Mouse (Mus musculus): ENCODE results near the gene Dhx35.

Gene Dhx35

DNA sequence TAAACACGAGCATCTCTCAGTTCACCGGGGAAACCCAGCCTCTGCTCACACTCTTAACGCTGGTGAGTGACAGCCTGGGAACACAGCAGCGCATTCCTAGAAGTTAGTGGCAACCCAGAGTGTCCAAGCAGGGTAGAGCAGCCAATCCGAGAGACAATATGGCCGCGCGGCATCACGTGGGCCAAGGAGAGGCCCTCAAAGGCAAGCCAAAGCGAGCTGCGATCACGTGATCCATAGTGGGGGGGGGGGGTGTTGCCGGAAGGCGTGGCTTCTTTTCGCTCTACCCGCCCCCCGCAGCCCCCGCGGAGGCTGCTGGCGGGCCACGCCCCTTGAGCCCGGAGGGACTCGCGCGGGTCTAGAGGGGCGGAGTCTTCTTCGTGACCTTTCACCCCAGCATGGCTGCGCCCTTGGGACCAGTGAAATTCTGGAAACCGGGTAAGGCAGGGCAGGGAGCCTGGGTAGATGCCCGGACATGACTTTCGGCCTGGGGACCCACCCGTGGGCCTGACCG, at the start of gene Dhx35:
Gene Dhx35, plus strand, starts transcription at position 314 of the 511 bp plus-strand sequence.
- DNase-seq (ENCODE audit: low spot score): peak; percentile 93

DNA sequence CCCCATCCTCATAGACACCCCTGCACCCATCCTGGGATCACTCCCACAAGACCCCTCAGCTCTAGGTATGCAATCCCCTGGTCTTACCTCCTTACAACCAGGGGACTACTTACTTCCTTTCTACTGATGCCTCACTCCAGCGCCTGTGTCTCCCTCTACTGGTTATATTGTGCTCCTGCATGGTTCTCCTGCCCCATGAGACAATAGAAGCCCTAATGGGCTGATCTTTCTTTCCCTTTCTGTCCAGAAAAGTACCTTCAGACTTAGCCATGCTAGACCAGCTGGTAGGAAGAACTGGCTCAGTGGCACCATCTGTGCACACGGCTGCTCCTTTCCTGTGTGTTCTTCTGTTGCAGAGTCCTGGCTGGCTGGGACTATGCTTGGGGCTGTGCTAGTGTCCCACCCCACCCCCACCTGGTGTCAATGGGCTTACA, 49.5 kb upstream of the Dhx35 start:
- DNase-seq (ENCODE audit: low spot score): no peak

- DNase-seq (ENCODE audit: low spot score): no peak
These were observed 48.4 kb upstream of the Dhx35 start for GRCm38 (mm10) chr2:158746164-158746563.

GRCm38 (mm10) chr2:158749366-158749765, 45.2 kb upstream of the Dhx35 start:
- no peak for DNase-seq (ENCODE audit: low spot score)

DNA sequence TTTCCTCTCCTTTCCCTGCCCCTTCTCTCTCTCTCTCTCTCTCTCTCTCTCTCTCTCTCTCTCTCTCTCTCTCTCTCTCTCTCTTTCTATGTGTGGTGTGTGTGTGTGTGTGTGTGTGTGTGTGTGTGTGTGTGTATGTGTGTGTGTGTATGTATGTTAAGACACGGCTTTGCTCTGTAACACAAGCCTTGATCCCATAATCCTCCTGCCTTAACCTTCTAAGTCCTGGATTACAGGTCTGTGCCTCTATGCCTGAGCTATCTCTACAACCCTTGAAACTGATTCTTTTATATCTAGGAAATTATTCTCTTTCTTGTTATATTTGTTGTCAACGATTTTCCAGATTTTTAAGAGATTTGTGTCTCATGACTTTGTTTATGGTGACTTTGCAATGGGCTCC, 34.4 kb upstream of the Dhx35 start:
- DNase-seq (ENCODE audit: low spot score): no peak

DNA sequence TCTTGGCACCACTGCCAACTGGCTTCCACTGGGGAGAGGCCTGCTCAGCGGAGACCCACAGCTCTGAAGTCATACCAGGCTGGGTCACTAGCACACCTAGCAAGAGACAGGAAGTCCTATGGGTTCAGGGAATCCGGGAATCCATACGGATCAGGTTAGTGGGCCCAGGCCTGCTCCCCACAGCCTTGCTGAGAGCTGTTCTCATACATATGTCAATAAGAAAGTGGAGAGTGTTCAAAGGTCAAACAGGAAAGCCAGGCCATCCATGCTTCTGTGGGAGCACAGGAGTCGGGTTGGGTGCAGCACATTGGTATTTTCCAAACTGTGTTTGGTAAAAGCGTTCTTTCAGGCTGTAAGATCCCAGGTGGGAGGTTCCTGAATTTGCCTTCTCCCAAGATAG, 32.3 kb upstream of the Dhx35 start:
- no peak for DNase-seq (ENCODE audit: low spot score)

DNA sequence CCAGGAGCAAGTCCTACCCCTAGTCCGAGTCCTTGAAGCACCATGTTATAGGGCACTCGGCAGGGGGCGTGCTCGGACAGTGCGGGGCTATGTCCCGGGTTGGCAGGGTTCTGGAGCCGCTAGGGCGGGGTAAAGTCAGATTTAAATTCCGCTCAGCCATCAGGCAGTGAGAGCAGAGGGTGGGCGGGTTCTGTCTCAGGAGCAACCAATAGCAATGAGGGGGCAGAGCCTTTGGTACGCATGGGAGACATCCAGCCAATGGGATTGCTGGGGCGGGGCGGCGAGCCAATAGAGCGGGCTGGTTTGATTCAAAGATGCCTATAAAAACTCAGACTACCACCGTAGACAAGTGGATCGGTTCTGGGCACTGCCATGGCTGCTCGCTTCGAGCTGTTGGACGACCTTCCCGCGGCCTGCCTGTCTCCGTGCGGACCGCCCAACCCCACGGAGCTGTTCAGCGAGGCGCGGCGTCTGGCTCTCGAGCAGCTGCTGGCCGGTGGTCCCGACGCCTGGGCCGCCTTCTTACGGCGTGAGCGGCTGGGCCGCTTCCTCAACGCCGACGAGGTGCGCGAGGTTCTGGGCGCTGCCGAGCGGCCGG, 26.8 kb upstream of the Dhx35 start, which contains the start of gene Fam83d:
Gene Fam83d, plus strand, starts transcription at position 352 of the 598 bp plus-strand sequence.
- DNase-seq (ENCODE audit: low spot score): peak; percentile 98

DNA sequence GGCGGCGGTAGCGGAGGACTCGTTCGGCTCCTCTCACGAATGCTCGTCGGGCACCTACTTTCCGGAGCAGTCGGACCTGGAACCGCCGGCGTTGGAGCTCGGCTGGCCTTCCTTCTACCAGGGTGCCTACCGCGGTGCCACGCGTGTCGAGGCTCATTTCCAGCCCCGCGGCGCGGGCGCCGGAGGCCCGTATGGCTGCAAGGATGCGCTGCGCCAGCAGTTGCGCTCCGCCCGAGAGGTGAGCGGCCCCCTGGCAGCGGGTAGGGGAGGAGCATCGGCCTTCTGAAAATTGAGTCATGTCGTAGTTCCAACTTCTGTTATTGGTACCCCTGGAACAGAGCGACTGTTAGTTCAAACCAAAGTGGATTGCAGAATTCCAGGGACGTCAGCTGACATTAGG, 26.3 kb upstream of the Dhx35 start:
- DNase-seq (ENCODE audit: low spot score): peak; percentile 38

DNA sequence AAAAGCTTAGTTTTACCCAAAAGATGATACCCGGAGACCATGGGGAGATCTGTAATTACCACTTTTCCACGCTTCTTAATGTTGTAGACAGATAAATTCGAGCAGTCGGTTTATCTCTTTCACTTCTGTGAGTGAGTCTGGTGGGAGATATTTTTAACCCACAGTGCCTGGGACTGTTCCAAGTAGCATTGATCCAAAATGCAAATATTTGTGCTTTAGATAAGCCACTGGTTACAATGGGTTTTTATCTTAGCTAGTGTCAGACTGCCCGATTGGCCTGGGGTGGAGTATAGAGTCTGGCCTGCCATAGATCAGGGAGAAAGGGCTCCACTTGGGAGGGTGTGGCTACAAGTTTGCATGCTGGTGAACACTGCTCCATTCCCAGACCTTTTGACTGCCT, 25.8 kb upstream of the Dhx35 start:
- no peak for DNase-seq (ENCODE audit: low spot score)

DNA sequence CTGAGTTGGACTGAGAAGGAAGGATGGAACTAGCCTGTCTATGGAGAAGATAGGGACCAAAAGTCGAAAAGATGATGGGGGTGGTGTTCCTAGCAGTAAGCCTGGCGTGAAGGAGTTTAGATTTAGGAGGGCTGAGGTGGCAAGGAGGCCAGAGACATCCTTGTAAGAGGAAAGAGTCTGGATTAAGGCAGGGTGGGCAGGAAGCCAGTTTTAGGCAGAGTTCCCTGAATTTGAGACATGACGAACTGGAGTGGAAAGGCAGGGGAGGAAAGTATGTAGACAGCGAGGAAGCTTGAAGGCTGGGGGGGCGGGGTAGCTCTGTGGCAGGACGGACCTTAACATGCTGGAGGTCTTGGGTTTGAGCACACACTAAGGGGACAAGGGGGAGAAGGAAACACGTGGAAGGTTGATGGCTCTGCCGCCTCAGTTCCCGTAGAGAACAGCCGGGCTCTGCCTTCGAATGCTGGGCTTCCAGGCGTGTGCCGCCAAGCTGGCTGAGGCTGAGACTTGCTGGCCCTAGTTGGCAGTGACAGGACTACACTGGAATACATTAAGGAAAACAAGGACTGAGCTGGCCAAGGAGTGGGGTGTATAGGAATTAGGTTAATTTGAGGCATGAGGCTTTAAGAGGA, 24.4 kb upstream of the Dhx35 start:
- peak; percentile 48 for DNase-seq (ENCODE audit: low spot score)

DNA sequence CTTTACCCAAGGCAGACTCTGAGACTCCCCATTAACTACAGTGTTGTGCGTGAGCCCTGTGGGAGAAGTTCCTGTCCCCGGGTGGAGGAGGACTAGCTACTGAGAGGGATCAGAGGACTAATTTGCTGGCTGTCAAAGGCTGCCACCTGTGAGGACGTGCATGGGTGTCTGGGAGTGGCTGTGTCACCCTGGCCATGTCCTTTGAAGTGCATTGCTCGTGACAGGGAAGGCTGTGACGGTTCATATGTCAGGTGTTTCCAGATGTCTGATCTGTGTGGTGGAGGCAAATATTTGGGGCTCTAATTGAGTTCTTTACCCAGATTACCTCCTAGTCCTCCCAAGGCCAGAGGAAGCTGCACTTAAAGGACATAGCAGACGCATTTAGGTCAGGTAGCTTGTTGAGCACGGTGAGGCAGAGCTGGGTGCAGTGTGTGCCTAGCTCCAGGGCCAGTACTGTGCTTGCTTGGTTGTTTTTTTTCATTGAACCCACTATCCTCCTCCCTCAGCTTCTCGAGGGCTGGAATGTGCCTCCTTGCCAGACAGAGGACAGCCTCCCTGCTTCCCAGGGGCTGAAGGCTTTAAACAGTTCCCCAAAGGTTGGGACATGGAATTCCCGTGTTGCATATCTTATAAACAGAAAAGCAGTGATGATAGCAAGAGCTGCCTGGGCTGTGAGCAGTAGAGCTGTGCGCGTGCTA, 23.4 kb upstream of the Dhx35 start:
- no peak for DNase-seq (ENCODE audit: low spot score)

DNA sequence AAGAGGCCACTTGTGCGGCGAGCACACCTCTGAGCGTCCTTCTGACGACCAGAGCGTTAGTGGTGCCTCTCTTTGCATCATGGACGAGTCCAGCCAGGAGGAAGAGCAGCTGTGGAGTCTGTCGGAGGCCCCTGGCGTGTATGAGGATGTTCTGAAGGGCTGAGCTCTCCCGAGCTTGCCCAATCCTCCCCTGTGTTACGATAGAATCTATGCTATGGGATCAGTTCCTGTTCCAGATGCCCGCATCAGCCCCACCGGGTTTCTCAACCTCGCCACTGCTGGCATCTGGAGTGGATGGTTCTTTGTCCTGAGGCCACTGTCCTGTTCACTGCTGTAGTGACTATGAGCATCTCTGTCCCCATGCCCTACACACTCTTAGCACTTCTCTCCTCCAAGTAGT, 21.8 kb upstream of the Dhx35 start:
- no peak for DNase-seq (ENCODE audit: low spot score)

DNA sequence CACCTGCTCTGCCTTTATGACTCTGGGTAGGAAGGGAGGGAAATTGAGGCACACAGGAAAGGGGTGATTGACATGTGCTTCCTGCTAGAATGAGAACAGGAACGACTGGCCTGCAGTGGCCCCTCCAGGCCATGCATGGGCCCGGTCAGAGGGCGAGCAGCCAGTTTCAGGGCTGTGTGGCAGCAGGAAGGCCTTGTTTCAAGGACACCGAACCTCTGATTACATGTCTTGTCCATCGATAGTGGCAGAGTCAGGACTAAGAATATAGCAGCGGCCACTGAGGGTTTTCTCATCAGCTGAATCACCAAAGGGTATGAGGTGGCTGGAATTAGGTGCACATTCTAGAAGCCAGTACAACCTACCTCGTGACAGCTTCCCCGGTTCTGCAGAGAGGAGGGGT, 19.7 kb upstream of the Dhx35 start:
- no peak for DNase-seq (ENCODE audit: low spot score)

DNA sequence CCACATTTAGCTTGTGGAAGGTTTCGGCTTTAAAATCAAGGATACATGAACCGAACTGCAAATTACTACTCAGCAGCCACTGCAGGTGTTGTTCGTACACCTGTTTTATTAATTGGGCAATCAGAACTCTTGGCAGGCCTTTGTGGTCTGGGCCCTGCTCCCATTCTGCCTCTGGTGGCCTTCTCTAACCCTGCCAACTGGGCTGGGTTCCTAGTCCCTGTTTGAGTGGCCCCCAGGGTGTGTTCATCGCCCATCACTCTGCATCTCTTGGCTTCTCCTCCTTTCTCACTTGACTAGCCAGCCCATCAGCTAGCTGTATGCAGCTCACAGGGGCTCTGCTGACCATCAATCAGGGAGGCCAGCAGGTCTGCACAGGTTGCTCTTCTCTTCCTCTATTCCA, 17.9 kb upstream of the Dhx35 start:
- DNase-seq (ENCODE audit: low spot score): no peak

- no peak for DNase-seq (ENCODE audit: low spot score)
These were observed 17.1 kb upstream of the Dhx35 start for GRCm38 (mm10) chr2:158777490-158777889.

GRCm38 (mm10) chr2:158778349-158778748, 16.3 kb upstream of the Dhx35 start:
- peak; percentile 43 for DNase-seq (ENCODE audit: low spot score)

DNA sequence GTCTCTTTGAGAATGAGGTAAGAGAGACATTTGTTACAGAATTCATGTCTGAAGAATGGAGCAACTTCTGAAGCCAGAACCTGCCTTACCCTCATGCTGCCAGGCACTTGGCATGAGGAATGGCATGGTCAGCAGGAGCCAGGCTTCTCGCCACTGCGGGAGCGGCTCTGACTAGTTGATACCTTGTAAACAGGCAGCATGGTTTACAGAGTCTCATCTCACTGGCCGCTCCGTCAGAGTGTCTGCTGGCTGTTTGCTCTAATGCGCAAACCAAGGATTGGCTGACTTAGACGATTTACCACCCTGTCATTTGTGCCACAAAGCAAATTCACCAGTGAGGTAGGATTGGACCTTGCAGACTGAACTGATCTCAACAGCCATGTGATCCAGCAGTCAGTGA, 13.5 kb upstream of the Dhx35 start:
- no peak for DNase-seq (ENCODE audit: low spot score)

DNA sequence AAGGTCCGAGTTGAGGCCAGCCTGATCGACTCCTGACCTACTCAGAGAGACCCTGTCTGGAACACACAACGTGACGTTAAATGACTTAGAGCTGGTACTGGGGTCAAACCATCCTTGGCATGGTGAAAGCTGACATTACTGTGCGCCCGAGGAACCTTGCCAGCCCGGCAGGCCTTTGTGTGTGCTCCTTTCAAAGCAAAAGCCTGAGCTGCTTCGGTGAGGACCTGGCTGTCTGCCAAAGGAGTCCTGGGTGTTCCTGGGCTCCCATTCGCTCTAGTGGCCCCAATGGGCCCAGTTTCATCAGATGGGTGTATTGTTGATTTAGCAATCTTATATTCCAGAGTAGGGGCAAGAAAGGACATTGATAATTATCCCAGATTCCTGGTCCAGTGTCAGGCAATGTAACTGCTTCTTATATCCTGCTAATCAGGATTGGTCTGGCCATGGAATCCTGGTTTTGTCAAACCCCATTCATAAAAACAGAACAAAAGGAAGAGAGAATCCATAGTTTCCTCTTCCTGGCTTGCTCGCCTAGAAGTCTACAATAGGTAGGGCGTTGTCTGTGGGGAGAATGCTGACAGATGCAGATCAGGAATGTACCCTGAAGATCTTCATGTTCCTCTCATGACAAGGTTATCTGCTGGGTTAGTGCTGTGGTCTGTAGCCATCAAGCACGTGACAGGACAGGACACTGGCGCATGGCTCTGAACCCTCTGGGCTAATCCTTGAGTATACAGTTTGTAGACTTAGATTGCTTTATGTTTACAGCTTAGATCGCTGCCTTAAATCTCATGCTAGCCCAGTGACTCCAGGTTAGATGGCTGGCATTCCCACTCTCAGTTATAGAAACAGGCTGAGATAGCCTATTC, 7.4 kb upstream of the Dhx35 start:
- no peak for DNase-seq (ENCODE audit: low spot score)

- no peak for DNase-seq (ENCODE audit: low spot score)
These were observed 436 bp downstream of the Dhx35 start for GRCm38 (mm10) chr2:158795043-158795442.

- no peak for DNase-seq (ENCODE audit: low spot score)
These were observed 1.3 kb downstream of the Dhx35 start for GRCm38 (mm10) chr2:158795875-158796274.

DNA sequence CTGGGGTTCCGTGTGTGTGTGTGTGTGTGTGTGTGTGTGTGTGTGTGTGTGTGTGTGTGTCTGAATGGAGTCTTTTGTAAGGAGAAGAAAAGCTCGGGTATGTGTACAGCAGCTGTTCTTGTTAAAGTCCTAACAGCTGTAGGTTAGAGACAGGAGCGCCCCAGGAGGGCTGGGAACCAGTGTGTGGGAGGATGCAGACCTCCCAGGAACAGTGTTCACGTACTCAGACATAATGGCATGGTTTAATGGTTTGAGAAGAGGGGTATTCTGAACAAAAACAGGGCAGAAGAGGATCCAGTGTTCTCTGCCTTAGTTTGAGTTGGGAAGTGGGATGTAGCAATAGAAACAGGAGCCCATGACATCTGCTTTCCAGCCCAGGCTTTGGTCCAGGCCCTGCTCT, 4.7 kb downstream of the Dhx35 start:
- DNase-seq (ENCODE audit: low spot score): no peak

DNA sequence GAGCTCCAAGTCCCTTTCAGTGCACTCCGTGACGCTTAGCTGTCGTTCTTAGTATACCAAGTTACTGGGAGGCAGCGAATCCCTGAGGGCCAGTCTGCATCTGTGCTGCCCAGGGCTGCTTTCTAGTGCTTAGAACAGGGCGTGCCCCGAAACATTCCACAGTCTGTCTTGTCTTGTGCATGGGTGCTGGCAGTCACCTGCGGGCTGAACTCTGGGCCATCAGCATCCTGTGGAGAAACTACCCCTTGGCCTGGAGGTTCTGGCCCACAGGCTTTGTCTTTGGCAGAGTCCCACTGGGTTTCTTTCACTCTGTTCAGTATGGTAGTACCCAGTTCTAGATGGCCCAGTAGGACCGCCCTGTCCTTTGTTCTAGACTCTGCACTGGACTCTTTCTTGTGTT, 6.2 kb downstream of the Dhx35 start:
- no peak for DNase-seq (ENCODE audit: low spot score)

Measured in urinary bladder, postnatal 14 days (tissue).